Mouse (Mus musculus) small intestine, adult 2 months (tissue): ENCODE measurements at regions not wholly inside any gene's neighbourhood (a gene's known extent, or its start where the extent isn't known, plus 50 kb on each side); places are given as distances from the start of the nearest gene placed in this dataset.

Experiments used
- CTCF ChIP-seq: fragments of 200-500 bp; IDR thresholded peaks from 2 replicates; pipeline ENCODE4 v1.5.1; 2012; ENCODE audit warnings: low read depth, mild to moderate bottlenecking, control low read depth, inconsistent platforms, low read length, moderate library complexity, mixed read lengths; ENCODE audit not compliant: insufficient replicate concordance, insufficient read length; ENCODE audit errors: extremely low read depth
- POLR2A ChIP-seq: fragments of 200-500 bp; IDR thresholded peaks from 2 replicates; pipeline ENCODE4 v1.6.1; 2012; ENCODE audit warnings: low read depth, mild to moderate bottlenecking, control low read depth, inconsistent platforms, low read length, moderate library complexity

DNA sequence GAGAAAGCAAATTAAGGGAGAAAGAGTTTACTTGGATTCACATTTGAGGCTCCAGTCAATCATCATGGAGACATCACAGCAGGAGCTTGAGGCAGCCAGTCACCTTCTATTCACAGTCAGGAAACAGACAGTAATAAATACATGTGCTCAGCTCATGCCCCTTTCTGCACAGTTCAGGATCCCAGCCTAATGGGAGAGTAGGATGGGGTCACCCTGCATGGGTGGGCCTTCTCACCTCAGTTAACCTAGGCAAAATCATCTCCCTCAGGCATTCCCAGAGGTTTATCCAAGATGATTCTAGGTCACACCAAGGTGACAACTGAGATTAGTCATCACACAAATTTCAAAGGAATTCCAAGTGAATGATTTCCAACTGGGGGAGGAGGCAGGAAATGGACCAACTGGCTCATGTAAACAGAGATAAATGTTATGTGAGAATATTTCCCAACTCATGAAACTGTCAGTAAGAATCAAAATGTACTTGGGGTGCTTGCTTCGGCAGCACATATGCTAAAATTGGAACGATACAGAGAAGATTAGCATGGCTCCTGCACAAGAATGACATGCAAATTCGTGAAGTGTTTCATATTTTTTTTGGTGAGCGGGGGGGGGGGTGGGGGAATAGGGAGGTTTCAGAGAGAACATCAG, 89.8 kb upstream of the Cxcl13 start:
- TF ChIP-seq POLR2A = no peak
- TF ChIP-seq CTCF = no peak
